Mouse (Mus musculus) A20 (cell line): ENCODE results near the gene Bhlhe41.

Source experiments
- DNase-seq: peaks from one replicate; pipeline ENCODE4 v3.0.0-alpha.2; 2011; ENCODE audit warnings: low read depth, low spot score

Bhlhe41 gene

DNA sequence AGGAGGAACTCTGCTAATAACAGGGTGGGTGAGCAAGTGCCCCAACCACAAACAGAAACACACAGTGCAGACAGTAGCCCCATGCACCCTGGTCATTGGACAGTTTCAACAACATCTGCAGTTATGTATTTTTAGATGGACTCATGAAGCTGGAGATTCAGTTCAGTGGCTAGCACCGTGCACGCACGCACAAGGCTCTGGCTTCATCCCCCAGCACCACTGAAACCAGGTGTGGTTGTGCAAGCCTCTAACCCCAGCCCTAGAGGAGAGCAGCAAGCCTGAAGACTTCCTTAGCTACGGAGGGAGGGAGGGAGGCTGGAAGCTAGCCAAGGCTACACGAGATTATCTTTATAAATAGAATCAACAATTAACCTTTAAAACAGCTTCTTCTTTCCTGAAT, 19.7 kb downstream of the Bhlhe41 start:
- DNase-seq, result peak; percentile 92

DNA sequence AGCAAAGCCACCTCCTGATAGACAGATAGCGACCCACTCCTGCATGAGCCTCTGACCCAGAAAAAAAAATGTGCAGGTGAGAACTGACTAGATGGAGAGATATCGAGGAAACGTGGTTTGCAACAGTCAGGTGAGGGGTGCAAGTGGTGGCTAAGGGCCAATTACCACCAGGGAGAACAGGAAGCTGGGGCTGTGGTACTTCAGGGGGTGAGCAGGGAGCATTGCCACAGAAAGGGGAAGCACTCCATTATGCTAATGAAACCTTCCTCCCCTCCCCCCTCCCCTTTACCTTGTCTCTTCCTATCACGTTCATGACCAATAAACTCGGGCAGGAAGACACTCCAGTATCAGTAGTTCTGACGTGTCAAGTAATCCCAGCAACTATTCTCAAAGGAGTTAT, 30.0 kb downstream of the Bhlhe41 start:
- DNase-seq, result peak; percentile 74

DNA sequence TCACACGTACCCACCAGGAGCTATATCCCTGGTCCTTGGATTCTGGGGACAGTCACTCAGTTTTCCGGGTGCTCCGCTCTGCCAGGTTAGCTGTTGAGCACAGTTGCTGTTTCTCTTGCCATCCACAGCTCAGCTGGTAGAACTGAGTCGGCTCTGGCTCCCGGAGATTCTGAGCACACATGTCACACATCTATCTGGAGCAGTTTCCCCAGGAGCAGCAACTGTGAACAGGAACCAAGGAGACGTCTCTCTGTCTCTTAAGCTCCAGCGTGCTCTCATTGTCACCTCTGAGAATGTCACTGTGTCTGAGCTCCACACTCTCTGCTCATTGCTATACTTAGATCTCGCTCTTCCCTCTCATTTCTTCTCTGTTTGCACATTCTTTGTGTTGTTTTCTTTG, 32.4 kb downstream of the Bhlhe41 start:
- DNase-seq, result no peak

DNA sequence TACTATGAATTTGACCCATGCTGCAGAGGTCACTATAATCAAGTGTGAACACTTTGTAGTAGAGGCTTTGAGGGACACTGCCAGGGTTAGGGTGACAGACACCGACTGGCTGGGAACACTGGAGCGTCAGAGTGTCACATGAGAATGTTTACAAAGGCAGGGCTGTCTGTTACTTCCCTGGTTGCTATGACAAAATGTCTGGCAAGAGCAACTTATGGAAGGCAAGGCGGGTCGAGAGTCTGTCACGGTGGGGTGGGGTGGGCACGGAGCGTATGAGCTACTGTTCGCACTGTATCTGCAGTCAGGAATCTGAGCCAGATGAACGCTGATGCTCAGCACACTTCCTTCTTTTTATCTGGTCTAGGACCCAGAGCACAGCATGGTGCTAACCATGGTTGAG, 34.7 kb downstream of the Bhlhe41 start:
- DNase-seq, result no peak

DNA sequence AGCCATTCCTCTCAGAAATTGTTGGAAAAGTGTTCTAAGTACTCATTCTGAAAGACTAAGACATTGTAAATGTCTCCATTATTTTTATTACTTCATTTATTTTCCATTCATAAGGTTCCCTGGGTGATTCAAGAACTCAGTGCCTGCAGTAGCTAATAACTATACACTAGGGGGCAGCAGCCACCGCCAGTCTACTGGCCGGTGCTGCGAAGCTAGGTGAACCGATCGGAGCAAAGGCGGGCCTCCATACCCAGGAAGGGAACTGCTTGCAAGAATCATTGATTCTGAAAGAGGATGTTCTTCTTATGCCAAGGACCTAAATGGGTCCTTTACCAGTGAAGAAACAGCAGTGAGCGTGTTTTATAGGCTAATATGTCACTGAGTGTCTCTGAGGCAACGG, 35.2 kb downstream of the Bhlhe41 start:
- peak; percentile 86 for DNase-seq

DNA sequence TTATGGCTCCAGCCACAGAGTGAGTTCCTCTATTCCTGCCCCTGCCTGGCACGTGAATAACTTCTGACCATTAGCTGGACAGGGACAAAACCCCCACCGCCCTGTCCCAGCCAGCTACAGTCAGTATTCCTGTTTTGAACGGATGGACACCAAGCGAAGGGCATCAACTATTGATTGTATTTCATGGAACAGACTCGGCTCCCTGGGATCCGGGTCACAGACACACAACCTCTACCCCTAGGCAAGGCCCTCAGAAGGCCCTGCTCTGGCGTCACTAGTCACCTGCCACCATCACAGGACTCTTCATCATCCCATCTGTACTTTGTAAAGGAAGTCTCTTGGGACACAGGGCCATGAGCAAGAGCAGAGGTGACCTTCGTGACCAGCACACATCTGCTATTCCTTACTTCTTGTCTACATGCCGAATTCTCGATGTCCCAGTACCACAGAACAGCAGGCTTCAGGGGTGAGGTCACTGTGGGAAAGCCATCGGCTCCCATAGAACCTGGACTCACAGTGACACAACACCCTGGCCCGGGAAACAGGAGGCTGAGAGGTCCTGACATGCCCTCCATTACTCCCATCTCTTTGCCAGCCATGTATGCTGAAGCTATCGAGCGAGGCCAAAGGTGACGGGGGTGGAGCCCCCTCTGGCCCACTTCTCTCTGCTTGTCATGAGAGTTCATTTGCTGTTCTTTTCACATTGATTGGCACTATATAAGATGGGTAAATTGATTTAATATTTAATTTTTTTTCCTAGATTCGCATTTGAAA, 36.1 kb downstream of the Bhlhe41 start:
- DNase-seq, result no peak

DNA sequence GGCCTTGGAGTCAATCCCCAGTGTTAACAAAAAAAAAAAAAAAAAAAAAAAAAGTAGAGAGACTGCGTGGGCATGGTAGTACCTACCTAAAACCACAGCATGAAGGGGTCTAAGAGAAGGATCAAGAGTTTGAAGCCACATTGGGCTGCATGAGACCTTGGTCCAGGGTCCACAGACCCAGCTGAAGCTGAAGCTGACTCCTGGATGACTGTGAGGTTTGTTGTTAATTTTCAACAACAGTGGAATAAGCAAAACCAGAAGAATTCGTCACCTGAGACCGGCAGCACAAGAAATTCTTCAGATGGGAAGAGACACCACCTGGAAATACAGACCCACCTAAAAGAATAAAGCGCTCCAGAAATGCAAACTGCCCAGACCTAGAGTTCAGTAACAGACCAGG, 39.1 kb downstream of the Bhlhe41 start:
- no peak for DNase-seq

DNA sequence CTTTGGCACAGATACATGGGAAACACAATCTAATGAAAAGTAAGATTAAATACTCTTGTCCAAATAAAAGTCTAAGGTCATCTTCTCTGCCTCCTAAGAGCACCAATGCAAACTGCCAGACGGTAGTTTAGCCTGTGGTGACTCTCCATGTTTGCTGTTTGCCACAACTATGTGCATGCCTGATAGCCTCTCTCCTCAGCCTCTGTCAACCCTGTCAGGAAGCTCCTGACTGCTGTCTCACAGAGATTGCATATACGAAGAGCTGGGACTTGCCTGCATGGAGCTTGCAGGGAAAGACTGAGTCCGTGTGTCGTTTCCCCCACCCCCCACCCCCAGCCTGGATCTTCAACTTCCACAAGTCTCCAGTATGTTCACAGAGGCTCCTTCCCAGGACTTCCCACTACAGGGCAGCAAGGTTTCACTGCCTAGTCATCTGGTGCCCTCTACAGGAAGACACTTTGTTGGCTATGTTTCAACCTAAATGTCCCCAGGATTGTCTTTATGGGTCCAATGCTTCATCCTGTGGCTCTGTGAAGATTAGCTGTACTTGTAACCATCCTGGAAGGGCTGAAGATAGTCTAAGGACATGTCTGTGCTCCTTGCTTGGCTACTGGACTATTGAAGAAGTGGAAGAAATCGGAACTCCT, 41.6 kb downstream of the Bhlhe41 start:
- peak; percentile 31 for DNase-seq

DNA sequence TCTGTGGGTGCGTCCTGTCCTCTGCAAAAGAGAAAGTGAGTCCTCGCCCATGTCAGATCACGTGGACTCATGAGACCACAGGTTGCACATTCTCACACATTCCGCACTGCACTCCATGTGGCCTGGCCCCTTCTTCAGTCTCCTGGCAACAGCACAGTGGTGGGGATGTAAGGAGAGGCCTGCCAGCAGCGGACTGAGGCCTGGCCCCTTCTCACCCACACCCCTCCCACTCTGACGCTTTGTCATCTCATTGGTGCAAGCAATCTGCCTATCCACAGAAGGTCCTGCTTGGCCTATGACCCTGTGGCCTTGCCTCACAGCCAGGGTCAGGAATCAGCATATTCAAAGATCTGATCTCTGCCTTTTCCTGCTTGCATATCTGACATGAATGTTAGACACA, 42.3 kb downstream of the Bhlhe41 start:
- DNase-seq, result no peak

DNA sequence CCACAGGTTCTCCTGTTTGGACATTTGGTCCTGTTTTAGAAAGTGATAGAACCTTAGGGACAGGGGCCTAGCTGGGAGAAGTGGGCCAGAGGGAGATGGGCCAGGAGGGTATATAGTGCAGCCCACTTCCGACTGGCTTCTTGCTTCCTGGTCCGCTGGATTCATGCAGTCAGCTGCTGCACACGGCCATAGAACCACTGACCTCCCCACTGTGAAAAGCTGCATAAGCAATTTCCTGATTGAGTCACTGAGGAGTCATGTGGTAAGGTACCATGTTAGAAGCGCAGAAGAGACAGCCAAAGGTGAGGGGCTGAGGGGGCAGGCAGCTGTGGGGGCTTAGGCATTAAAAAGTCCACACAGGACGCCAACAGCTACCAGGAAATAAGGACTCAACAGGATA, 43.1 kb downstream of the Bhlhe41 start:
- DNase-seq, result no peak

DNA sequence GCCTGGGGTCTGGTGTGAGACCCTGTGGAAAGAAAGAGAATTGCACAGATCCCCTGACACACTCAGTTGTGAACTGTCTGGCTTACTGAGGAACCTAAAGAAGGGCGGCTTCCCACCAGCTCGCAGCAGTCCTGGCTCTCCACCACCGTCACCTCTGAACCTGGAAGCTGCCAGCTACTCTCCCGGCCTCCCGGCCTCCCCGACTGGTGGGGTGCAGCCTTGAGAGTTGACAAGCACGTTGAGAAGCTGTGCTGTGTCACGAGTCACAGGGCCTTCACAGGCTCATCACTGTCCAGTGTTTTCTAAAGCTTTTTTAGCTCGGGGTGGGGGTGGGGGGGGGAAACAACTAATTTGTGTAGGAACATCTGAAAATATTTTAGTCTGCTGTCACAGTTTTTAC, 46.2 kb downstream of the Bhlhe41 start:
- DNase-seq, result no peak

DNA sequence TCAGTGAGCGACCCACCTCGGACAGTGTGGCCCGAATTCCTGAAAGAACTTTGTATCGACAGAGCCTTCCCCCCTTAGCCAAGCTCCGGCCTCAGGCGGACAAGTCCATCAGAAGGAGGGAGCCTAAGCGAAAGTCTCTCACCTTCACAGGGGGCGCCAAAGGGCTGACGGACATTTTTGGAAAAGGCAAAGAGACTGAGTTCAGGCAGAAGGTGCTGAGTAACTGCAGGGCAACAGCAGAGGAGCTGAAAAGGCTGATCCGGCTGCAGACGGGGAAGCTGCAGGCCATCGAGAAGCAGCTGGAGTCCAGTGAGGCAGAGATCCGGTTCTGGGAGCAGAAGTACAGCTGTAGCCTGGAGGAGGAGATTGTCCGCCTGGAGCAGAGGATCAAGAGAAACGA, 50.2 kb downstream of the Bhlhe41 start:
- DNase-seq, result no peak

DNA sequence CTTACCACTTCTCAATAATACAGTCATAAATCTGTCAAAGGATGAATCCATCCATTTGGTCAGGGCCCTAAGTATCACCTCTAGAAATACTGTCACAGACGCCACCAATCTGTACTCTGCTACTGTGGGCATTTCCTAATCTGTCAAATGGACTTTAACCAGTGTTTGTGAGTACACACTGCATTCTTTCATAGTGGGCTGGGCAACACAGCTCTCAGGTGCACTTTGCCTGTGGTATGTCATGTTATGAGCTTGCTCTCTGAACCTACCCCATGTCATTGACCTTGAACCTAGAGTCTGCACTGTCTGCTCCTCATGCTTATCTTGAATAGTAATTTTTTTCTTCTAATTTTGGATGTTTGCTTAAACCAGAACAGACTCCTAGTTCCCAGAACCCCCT, 54.2 kb downstream of the Bhlhe41 start:
- no peak for DNase-seq

DNA sequence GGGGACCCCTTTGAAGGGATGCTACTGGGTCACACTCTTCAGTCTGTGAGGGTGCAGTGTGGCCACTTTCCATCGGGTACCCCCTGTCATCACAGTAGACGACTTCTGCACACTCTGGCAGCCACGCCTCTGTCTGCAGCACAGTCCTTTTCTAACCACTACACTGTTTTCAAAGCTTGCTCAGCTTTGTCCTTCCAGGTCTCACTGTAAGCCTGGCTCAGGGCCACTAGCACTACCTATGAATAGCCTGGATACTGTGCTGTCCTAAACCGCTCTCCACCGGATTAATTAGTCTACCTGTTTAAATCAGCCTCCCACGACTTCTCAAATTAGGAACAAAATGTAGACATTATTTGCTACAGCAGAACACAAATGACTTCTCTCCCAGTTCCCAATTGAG, 55.3 kb downstream of the Bhlhe41 start:
- DNase-seq, result no peak

DNA sequence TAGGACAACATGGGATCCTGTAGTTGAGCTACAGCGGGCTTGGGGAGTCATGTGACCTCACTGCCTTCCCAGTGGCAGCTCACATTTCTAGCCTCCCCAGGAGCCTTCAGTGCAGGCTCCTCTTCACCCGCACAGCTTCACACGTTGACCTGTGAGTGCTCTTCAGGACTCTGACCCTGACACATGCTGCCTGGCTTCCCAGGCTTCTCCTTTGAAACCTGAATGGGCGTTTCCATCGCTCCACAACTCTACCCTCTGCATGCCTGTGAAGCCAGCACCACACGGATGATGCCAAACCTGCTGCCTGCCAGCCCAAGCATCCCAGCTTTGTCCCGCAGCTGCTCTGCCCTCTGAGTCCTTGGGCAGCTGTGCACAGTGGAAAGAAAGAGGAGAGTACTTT, 55.8 kb downstream of the Bhlhe41 start:
- DNase-seq, result no peak
